Mouse (Mus musculus): Measurements from ENCODE around the gene Mta3.

Gene Mta3

DNA sequence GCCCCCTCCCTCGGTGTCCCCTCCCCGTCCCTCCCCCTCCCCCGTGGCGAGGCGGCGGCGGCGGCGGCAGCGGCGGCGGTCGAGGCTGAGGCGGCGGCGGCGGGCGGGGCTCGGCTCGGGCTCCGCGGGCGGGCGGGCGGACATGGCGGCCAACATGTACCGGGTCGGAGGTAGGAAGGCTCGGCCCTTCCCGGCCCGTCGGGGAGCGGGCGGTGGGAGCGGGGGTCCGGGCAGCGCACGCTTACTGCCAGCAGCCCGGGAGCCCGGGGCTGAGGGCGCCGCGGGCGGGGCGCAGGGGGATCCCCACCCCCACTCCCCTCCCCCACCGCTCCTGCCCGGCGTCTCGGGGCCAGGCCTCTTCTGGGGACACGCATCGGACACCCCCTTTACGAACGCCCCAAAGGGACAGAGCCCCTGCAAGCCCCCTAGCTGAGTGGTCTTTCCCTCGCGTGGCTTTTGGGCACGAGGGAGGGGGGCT lies at the start of gene Mta3:
Gene Mta3 (plus strand): TSS at position 48 of the 478 bp plus-strand sequence.
- peak; percentile 73 for DNase-seq (ENCODE audit: low read depth)

DNA sequence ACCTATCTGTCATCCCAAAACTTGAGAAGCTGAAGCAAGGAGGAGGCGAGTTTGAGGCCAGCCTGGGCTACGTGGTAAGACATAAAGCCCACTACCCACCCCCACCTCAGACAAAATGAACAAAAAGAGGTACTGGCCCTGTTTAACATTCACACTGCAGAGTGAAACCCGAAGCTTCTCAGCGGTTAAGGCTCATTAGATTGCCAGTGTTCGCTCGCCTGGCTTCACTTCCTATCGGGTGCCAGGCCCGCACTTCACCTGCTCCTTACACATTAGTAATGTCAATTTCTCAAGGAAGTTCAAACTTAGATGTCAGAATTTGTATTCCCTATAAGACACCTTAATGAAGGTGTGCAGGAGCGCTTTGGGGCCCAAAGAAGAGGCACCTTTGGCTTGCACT lies 48.6 kb upstream of the Mta3 start:
- no peak for DNase-seq (ENCODE audit: low read depth)

DNA sequence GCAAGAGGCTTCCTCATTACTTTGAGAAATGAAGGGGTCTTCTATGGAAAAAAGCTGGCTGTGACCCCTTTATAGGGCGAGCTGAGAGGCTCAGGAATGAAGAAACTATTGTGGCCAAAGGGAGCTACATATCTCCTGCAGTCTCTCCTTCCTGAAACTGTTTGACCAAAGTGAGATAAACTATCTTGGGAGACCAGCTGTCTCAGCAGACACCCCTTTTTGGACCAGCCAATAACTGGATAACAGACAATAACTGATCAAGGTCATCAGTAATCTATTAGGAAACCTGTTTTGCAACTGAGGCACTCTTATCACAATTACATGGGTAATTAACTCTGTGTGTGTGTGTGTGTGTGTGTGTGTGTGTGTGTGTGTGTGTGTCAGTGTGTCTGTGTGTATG lies 47.0 kb upstream of the Mta3 start:
- DNase-seq (ENCODE audit: low read depth), result no peak

DNA sequence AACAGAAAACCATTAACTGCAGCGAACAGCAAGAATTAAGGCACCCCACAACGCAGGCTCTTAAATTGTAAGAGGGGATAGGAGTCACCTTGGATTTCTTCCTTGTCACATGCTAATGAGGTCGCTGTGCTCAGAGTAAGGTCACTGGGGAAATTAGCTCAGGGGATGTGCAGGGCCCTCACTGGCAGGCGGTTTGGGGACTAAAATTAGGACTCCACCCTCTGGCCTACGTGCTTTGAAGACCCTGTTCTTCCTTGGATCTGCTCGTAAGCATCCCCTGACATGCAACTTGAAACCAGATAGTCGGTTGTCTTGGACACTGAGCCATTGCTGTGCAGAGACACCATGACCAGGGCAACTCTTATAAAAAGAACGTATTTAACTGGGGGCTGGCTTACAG lies 41.2 kb upstream of the Mta3 start:
- no peak for DNase-seq (ENCODE audit: low read depth)

DNA sequence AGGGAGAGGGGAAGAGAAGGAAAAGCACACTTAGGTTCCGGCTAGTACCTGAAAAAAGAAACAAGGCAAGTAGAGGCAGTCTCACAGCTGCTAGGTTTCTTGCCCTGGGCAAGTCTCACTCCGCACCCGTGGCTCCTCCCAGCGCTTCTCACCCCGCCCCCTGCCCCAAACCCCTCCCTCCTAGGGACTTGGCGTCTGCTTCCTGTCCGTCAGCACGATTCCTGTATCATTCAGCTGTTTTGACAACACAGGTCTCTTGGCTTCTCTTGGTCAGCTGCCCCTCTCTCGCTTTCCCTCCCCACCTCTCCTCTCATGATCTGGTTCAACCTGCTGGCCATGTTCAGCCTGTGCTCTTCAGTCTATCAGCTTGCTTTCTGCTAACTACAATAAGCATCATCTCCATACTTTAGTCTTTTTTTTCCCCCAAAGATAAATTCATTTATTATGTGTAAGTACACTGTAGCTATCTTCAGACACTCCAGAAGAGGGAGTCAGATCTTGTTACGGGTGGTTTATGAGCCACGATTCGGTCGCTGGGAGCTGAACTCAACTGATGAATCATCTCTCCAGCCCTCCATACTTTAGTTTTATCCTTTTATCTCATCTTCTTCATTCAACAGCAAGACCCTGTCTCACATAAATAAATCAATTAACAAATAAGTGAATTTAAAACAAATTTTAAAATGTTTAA lies 39.2 kb upstream of the Mta3 start:
- DNase-seq (ENCODE audit: low read depth), result peak; percentile 17

DNA sequence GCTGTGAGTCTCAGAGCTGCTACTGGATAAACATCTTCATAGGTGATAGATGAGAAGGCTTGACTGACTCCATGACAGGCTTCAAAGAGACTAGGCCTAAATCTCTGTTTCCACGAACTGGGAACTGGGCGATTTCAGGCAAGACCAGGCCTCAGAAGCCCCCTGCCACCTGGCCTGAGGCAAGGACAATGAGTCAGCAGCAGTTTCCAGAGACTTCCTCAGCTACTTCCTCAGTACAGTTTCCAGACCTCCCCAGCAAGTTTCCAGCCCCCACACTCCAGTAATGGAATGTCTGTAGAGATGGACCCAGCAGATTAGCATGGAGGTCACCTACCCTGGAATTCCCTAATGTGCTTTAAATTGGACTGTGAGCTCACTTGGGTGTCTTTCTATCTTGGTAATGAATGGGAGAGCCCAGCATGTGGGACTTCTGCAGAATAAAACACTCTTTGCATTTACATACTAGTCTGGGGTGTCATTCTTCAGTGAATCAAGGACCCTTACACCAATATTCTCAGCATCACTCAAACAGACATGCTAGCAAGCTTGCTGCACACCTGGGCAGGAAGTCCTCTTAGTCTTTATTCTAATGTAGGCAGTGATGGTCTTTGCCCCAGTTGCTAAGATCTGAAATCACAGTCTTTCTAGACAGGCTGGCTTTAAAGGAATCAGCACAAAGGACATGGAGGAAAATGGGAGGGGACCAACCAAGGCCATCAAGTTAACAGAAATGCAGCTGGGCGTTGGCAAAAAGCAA lies 37.9 kb upstream of the Mta3 start:
- DNase-seq (ENCODE audit: low read depth), result no peak

DNA sequence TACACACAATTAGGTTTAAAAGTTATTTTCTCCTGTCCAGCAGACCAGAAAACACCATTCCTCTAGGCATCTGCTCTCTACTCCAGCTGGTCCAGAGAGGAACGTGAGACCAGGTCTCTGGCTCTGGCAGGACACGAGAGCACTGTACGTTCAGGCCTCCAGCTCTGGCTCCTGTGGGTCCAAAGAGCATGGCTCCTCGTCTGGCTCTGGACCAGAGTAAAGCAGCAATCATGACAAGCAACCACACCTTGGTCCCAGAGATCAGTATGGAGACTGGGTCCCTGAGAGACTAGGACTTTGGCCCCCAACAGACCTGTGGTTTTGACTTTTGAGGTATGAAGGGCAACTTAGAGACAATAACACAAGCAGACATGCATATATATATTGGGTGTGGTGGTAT lies 33.3 kb upstream of the Mta3 start:
- no peak for DNase-seq (ENCODE audit: low read depth)

DNA sequence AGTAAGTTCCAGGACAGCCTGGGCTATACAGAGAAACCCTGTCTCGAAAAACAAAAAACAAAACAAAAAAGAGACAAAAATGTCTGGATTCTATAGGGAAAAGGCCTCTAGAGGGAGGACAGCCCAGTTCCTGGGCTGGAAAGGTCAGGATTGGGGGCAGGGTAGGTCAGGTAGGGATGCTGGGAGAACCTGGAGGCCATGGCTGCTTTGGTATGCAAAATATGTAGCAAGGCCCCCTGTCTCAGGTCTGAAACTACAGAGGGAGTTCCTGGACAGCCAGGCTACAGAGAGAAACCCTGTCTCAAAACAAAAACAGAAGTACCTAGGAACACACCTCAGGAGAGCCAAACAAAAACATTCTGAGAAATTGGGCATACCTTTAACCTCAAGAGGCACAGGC lies 28.6 kb upstream of the Mta3 start:
- no peak for DNase-seq (ENCODE audit: low read depth)

DNA sequence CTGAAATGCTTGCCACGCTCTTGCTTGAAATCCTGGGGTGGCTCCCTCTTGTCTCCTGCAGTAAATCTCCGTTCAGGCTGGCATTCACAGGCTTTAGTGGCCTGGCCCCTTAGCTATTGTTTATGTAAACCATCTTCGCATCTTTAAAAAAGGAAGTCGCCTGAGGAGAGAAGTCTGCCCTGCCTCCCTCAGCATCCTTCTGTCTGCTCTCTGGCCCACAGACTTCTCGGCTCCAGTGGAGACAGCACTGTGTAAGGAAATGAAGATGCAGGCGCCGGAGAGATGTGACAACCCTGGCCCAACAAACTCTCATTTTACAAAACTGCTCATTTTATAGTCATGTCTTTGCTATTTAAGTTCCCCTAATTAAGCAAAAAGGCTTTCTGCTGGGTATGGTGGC lies 24.0 kb upstream of the Mta3 start:
- DNase-seq (ENCODE audit: low read depth), result no peak

DNA sequence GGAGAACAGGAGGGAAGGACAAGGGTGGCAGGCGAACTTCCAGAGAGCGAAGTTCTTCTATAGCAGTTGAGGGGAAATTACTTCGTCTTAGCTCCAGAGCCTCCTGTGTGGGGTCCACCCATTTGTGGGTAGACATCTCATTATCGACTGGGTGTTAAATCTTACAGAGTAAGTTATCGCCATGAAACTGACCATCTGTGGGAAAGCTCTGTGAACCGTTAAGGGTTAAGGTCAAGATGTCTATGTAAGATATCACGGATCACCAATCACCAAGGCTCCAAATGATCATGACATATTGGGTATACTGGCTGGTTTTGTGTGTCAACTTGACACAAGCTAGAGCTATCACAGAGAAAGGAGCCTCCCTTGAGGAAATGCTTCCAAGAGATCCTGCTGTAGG lies 21.5 kb upstream of the Mta3 start:
- no peak for DNase-seq (ENCODE audit: low read depth)

DNA sequence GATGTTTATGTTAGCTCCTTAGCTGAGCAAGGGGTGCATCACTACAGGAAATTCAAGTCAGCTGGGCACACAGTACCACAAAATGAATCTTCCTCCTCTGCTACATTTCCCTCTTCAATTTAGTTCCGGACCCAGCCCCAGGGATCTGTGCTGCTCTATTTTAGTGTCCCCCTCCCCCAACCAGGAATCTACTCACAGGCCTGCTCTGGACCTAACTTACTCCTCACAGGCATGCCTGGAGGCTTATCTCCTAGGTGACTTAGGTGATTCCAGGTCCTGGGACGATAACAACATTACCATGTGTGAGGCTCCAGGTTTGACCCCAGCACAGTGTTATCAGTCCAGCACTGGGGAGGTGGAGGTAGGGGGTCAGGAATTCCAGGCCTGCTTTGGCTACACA lies 15.5 kb upstream of the Mta3 start:
- no peak for DNase-seq (ENCODE audit: low read depth)

DNA sequence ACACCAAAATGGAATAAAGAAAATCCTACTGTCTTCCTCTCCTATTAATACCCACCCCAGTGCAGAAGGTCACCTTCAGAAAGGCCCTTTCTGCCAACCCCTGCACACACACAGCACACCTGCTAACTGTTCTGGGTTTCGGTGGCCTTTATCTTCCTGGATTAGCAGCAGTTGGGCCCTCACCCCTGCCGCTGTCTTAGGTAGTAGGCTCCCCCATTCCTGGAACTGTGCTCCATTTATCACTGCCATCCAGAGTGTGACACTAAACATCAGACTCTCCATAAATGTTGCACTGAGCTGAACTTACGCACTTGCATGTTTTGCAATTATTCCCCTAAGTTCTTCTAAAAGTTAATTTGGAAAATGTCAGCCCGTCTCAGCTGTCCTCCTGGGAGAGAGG lies 14.6 kb upstream of the Mta3 start:
- no peak for DNase-seq (ENCODE audit: low read depth)

DNA sequence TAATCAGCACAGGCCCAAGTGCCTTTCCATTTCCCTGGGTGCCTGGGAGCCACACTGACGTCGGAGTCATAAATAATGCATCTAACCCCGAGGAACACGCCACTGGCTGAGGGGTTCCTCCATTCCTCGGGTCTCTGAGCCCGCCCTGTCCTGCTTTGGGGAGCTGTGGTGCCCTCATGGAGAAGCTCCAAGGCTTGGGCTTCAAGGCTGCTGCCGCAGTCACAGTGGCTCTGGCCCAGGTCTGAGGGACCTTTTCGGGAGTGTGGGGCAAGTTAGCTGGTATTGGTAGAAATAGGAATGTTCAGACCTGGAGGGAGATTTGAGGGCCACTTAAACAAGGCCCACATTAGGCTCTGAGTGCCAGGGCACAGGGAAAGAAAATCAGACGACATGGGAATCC lies 12.0 kb upstream of the Mta3 start:
- no peak for DNase-seq (ENCODE audit: low read depth)

DNA sequence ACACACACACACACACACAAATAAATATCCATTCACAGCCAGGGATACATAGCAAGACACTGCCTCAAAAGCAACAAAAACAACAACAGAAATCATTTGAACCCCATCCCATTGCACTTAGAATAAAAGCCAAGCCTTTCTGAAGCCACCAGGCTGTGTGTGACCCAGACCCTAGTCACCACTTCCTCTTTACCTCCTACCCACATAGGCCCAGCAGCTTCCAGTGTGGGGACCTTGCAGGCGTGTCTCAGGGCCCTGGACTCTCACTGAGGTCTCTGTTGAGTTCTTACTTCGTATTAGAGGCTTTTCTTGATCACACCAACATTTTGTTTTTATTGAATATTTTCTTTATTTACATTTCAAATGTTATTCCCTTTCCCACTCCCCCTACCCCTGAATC lies 10.2 kb upstream of the Mta3 start:
- no peak for DNase-seq (ENCODE audit: low read depth)

DNA sequence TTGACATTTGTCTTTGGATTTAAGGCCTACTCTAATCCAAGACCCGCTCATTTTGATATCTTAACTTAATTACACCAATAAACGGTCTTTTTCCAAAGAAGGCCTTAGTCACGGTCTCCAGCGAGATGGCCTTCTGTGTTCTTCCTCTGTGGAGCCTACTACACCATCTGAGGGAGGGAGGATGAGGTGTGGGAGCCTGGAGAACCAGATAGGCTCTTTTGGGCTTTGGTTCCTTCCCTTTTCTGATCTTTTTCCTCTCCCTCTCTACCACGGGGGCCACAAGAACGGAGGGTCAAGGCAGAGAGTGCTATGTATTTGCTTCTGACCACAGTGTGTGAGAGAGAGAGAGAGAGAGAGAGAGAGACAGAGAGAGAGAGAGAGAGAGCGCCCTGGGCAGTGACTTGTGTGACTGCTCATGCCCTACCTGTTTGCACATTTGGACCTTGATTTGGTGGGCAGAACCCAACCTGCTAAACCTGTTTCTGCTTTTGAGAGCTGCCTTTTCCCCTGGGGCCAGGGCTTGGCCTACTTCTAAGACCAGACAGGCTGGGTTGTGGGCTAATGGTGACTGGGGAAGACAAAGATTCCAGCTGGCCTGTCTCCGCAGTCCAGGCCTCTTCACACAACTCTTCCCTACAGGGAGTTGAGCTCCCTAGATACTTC lies 6.8 kb upstream of the Mta3 start:
- no peak for DNase-seq (ENCODE audit: low read depth)

DNA sequence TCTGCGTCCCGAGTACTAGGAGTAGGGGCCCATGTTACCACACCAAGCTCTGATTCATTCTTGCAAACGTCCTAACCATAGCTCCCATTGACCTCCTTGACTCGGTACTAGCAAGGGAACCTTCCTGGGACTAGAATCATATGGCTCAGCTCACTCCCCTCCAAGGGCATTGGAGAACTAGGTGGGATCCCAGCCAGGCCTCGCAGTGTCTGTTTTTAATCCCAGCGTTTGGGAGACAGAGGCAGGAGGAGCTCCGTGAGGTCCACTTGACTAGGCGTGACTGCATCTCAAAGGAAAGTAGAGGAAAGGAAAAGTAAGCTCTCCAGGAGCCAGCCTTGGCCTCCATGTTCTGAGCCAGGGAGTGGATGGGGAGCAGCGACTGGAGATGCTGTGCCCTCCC lies 5.8 kb upstream of the Mta3 start:
- DNase-seq (ENCODE audit: low read depth), result no peak

DNA sequence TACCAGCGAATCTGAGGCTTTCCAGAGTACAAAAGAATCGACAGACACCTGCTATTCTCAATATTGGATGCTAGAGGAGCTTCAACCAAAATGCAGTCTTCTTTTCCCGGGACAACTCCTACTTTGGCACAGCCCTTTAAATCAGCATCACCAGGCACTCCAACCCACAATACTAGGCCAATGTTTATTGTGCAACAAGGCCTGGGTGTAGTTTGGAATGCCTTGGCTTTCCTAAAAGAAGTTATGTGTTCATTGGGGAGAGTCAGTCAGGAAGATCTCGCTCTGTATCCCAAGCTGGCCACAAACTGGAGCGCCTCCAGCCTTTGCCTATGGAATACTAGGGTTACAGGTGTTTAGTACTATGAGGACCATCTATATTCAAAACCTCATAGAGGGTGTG lies 1.5 kb upstream of the Mta3 start:
- DNase-seq (ENCODE audit: low read depth), result peak; percentile 65

DNA sequence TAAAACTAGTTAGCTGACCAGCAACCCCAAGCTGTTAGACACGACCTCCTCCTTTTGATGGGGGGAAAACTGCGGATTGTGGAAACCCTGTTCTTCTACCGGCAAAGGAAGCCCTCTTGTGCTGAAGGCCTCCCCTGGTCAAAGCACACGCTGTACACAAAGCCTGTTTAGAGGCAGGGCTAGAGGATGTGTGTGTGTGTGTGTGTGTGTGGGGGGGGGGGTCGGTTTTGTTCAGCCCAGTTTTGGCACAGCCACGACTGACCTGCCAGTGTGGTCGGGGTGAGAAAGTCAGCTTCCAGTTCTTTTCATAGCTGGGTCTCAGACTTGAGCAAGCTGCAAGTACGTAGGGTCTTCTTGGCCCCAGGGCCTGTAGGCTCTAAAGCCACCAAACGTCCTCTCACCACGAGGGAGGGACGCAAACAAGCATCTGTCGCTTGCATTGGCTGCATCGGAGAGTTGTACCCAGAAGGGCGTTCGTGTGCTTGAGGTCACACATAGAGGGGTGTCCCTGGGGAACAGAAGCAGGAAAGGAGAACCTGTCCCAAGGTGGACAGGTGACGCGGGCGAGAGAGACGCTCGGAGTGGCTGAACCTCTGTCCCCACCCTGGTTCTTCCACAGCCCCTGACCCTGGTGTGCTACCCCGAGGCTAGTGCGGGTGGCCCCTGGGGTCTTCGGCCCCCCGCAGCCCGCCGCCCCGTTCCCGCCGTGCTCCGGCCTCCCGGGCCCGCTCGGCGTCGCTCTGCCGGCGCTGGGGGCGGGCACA lies 429 bp upstream of the Mta3 start:
- peak; percentile 56 for DNase-seq (ENCODE audit: low read depth)

DNA sequence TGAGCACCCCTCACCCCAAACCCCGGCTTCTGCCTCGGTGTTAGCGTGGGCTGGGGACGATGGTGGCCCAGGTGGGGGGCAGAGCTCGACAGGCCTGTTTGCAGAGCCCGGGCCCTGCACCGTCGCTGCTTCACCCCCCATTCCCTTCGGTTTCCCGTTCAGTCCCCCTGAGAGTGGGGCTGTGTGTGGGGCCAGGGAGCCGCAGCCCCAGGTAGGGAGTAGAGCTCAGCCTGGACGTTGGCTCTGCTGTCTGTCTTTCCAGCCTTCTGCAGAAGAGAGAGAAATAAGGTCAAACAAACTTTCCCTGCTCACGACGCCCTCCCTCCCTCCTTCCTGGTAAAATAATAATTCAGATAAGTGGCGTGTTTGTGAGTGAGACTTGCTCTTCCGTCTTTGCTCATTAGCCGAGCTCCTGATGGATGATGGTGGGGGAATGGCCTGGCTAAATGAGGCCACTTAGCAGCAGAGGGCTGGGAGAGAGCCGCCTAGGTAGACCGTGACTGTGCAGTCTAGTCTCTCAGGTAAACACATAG lies 697 bp downstream of the Mta3 start:
- peak; percentile 66 for DNase-seq (ENCODE audit: low read depth)

DNA sequence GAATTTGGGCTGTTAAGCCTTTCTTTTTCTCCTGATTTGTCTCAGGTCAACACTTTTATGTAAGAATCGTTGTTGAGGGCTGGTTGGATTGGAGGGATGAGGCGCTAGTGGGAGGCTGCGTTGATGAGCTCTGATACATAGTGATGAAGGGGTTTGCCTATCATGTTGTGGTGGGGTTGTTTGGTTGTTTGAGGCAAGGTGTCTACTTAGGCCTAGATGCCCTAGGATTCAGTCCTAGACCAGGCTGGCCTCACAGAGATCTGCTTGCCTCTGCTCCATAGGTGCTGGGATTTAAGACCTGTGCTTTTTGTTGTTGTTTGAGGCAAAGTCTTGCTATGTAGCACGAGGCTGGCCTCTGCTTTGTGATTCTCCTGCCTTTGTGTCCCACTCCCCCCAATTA lies 1.4 kb downstream of the Mta3 start:
- DNase-seq (ENCODE audit: low read depth), result no peak

DNA sequence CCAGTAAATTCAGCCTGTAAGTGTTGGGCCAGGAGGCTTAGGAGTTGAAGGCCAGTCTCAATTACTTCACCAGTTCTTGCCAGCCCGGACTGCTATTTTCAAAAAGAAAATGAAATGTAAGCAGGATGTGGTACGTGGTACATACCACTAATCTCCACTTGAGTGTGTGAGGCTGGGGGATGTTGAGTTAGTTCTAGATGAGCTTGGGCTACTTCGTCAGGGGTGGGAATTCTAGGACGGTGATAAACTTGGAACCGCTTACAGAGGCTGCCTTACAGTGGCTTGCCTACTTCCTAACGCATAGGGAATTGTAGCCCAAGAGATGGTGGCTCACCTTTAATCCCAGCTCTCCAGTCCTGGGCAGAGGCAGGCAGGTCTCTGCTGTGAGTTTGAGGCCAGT lies 1.9 kb downstream of the Mta3 start:
- DNase-seq (ENCODE audit: low read depth), result no peak

DNA sequence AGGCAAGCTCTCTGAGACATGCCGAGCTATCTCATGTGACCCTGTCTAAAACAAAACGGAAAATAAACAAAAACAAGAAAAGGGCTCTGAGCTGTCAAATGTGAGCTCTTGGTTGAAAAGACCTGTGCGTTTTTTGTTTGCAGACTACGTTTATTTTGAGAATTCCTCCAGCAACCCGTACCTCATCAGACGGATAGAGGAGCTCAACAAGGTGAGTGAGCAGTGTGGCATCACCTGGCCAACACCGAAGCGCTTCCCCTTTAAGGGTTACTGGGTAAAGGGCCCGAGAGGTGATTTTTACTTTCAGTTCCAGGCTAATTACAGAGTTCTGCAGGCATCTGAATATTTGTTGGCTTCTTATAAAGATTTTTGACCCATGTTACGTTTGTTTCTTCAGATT lies 2.3 kb downstream of the Mta3 start:
- DNase-seq (ENCODE audit: low read depth), result no peak

Measured in NIH3T3 (cell line).